Mouse (Mus musculus) CD4-positive, CD25-positive, alpha-beta regulatory T cell, adult 4 months (primary cell): ENCODE data around the gene Zbtb7a. TPM values are rescaled to one million over a fixed set of nuclear protein-coding genes. Genes with fewer than 3 reads are reported as not detected.

Source experiments
- ATAC-seq: one replicate; pipeline ENCODE4 v1.8.0; 2017
- polyA plus RNA-seq, 2 experiments: library from polyadenylated mRNA; unstranded; fragments of 100-300 nt; shearing (Covaris generic); gene quantifications; one replicate each; pipeline ENCODE4 v1.2.1; 2017

The Zbtb7a gene
- polyA plus RNA-seq = 10 to 100 TPM in 1 of 2 experiments, 1 to 10 TPM in 1; 6.5 to 11.3 TPM

DNA sequence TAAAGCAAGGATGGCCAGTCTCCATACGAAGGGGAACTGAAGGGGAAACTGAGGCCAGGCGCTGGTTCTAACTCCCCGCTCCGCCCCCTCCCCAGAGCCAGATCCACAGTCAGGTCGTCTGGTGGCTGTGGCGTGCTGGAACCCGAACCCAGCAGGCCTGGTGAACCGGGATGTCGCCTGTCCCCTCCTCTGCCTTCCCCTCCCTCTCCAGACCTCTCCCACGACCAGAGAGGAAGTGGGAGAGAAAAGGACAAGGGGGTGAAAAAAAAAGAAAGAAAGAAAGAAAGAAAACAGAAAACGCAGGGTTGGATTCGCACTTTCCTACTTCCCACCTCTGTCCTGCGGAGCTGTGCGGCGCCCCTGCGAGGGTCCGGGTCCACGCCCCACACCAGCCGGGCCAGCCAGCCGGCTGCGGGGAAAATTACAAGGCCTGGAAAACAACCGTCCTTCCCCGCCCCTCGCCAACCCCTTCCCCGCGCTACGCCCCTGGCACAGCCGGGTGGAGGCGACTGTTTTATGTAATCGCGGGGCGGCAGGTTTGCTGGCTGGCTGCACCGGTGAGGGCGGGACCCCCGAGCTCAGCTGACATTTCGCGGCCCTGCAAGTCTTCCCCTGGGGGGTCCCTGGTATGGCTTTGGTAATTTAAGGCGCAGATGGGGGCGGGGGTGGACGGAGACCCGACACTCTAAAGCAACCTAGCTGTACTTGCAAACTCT, at the start of gene Zbtb7a:
TSS of gene Zbtb7a (plus strand) at position 255 of the 716 bp plus-strand sequence.
- ATAC-seq = no peak

DNA sequence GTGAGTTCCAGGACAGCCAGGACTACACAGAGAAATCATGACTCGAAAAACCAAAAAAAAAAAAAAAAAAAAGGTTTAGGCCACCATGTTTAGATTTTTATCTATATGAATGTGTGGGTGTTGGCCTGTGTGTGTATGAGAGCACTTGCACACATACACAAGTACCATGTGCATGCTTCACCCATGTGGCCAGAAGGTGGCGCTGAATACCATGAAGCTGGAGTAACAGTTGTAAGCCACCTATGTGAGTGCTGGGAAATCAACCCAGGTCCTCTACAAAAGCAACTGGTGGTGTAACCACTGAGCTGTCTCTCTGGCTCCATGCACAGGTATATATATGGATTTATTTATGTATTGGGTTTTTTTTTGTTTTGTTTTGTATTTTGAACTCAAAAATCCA, 48.0 kb upstream of the Zbtb7a start:
- ATAC-seq = no peak

DNA sequence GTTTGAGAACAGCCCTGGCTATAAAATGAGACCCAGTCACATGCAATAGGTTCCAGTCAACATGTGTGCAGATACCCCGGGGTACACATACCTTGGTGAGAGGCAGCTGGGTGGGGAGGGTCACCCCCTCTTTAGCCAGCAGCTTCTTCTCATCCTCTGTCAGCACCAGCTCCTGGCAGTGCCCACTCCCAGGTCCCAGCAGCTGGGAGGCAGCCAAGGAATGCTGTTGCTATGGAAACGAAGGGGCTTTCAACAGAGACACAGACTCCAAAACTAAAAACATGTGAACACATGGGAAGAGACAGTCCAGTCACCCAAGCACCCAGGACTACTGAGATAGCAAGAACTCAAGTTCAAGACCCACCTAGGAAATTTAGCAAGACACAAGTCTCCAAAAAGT, 45.8 kb upstream of the Zbtb7a start:
- no peak for ATAC-seq

DNA sequence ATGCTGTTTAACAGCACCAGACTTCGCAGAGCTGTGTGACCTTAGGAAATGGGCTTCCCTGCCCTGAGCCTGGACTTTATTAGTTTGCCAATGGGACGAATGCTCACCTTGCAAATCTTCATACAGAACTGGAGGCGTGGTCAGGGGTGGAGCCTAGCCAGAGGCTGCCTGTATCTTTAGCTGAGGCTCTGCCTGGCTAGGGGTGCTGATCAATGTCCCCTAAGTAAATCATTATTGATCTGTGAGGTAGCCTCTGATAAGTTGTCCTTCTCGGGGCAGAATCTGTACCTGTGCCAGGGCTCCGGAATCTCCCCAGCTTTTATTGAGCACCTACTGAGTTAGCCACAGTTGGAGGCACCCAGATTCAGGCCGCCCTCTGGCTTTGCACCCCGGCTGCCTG, 44.4 kb upstream of the Zbtb7a start:
- ATAC-seq = no peak

DNA sequence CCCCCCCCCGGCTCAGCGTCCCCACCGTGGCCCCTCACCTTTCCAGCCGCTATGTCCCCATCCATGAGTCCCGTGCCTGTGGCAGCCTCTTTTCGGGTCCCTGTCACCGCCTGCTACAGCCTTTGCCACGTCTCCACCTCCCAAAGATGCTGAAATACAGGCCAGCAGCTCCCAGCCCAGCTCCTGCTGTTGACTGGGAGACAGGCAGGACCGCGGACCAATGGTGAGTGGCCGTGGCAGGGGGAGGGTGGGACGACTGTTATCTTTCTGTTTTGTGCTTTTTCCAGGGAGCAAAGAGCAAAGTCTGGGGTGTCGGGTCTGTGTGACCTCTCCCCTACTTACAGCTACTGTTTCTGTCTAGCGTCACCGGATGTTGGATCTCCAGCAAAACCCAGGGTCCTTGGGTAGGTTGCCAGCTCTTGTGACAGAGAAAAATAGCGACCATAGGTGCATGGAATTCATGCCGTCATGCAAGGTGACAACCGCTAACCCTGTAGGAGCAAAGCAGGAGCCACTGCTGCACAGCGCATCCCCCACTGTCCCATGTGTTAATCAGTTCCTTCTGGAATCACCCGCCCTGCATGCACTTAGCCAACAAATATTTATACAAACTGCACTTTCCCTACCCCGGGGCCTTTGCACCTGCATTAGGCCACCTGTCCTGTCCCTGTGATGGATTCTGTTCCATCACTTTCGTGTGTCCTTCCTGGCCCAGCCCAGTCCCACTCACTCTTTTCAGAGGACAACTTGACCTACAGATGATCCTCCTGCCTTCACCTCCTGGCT, 42.4 kb upstream of the Zbtb7a start:
- no peak for ATAC-seq

DNA sequence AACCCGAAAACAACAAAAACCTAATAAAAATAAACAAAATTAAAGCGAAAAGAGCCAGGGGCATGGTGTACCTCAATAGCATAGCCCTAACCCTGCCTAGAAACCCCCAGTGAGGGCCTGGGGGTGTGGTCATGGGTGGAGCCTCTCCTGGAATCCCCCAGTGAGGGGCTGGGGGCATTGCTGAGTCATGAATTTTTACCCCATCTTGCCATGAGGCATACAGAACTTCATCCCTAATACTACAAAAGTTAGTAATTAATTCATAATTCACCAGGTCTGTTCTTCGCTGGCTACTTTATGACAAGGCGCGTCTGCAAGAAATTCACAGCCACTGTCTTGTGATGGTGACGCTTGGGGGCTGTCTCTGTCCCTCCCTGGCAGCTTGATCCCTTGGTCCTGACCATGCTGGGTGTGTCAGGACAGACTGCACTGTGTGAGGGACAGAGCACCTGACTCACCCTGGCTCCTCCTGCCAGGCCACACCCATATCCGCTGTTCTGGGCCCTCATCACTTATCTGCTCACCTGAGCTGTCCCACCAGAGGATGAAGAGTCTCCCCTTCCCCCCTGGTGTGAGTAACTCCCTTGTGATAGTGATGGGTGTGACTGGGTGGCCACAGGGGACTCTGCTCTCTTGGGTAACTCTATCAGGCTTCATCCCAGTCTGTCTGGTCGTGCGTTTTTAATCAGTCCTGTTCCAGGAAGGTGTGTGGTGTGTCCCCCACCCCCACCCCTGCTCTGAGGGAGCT, 39.9 kb upstream of the Zbtb7a start:
- no peak for ATAC-seq

DNA sequence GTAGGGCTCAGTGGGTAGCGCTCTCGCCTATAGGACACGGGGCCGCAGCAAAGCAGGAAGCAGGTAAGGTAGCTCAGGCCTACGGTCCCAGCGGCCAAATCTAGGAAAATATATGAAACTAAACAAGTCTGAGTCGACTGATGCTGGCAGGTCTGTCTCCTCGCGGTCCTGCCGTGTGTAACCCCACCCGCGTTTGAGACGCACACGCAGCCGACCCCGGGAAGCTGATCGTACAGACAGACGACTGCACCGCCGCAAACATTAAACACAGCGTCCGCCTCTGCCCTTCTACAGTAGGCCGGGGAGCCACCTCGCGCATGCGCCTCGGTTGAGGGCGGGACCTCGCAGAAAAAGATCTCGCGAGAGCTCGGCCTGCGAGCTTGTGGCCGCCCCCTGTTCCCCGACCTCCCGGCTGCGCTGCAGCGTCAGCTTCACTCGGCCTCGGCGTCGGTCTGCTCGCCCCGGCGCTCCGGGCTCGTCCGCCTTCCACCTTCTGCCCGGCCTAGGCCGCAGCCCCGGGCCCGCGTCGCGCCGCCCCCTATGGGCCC, 29.4 kb upstream of the Zbtb7a start, which contains the start of gene Map2k2:
TSS of gene Map2k2 (plus strand) at position 351 of the 548 bp plus-strand sequence.
- ATAC-seq = peak; percentile 91

DNA sequence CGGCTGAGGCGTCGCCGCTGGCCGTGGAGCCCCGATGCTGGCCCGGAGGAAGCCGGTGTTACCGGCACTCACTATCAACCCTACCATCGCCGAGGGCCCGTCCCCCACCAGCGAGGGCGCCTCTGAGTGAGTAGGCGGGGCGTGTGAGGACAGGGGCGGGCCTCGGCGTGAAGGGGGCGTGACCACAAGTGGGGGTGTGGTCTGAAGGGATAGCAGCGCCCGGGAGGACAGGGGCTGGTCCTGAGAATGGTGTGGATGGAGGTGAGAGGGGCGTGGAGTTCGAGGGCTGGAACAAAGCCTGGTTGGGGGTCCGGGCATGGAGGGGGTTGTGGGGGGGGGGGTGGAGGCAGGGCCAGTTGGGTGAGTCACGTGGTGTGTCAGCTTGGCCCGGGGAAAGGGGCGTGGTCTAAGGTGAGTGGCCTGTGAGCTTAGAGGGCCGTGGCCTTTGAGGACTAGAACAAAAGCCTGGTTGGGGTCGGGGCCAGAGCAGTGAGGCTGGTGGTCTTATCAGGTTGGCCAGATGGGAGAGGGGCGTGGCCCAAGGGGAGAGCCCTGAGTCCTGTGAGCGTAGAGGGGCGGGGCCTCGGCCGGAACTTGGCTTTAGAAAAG, 28.8 kb upstream of the Zbtb7a start:
- ATAC-seq = peak; percentile 78

DNA sequence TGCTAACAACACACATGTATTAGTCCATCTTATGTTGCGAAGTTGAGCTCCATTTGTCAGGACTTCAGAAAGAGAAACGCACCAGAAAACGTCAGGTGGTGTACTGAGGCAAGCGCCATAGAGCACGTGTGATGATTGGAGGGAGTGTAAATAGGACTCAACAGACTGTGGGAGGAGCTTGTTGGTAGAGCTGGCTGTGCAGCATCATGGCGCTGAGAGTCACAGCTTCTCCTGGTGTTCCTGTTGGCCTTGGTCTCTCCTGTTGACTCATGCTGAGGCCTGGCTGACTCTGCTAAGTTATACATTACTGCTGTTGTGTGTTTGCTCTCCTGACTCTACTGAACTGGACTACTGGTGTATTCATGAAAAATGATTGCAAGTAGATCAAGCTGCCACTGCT, 22.1 kb upstream of the Zbtb7a start:
- no peak for ATAC-seq

DNA sequence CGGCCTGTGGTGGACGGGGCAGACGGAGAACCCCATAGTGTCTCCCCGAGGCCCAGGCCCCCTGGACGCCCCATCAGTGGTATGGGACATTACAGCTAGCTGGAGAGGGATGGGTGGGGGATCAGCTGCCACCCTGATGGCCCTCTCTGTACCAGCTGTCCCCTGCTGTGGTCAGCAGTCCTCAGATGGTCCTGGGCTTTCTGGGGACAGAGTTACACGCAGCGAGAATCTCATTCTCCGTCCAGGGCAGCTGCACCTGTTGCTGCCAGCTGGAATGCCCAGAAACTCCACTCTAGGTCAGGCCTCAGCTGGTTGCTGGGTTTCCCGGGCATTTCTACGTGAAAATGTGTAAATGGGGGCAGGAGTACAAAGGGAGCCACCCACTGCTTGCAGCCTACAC, 15.4 kb upstream of the Zbtb7a start:
- ATAC-seq = no peak

DNA sequence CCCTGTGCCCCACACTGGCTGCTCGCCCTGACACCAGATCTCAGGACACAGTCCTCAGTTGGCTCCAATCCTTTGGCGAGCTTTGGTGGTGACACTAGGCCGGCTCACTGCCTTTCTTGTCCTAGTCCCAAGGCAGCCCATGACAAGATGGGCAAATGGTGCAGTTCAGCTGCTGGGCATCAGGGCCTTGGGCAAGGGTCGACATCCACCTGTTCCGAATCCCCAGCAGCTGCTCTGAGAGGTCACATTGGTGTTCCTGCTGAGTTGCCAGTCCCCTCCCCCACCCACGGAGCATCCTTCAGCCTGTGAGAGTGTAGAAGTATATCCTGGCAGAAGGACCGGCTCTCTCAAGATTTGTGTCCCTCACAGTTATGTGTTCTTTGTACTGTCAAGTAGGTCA, 14.4 kb upstream of the Zbtb7a start:
- no peak for ATAC-seq

DNA sequence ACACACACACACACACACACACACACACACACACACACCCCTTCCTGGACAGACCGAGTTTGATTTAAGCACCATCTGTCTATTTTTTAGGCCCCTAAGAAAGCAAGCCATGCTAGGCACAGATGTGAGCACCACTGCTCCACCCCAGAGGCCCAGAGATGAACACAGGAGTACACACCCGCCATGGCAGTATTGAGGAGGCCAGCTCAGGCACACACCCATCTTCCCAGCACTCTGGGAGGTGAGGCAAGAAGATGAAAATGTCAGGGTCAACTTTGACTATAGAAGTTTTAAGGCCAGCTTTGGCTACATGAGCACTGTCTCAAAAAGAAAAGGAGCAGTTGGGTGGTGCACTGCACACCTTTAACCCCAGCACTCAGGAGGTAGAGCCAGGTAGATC, 12.1 kb upstream of the Zbtb7a start:
- ATAC-seq = no peak

DNA sequence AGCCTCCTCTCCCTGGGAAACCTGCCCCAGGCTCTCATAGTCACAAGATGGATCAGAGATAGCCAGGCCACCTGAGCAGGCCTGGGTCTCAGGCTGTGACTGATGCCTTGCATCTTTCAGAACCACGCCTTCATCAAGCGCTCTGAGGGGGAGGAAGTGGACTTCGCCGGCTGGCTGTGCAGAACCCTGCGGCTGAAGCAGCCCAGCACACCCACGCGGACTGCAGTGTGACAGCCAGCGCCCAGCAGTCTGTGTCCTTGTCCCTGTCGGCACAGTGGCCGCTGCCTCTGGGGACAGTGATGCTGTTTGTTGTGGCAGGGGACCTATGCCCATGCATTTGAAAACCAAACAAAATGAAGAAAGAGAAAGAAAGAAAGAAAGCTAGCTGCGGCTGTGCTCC, 11.5 kb upstream of the Zbtb7a start:
- no peak for ATAC-seq

DNA sequence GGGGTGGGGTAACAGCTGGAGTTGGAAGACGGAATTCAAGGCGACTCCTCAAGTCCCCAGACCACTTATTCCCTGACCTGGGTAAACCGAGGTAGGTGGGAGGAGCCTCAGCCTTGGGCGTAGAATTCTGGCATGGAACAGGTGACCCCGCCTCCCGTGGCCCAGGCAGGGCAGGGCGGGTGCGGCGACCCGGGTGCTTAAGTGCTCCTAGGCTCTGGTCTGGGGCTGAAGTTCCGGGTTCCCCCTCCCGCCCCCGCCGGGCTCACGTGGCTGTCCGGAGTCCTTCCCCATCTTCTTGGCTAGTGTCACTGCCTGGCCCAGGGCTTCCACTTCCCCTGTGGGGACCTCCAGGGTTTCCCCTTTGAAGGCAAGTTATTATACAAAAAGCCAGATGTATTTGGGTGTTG, 836 bp upstream of the Zbtb7a start:
- ATAC-seq = no peak

DNA sequence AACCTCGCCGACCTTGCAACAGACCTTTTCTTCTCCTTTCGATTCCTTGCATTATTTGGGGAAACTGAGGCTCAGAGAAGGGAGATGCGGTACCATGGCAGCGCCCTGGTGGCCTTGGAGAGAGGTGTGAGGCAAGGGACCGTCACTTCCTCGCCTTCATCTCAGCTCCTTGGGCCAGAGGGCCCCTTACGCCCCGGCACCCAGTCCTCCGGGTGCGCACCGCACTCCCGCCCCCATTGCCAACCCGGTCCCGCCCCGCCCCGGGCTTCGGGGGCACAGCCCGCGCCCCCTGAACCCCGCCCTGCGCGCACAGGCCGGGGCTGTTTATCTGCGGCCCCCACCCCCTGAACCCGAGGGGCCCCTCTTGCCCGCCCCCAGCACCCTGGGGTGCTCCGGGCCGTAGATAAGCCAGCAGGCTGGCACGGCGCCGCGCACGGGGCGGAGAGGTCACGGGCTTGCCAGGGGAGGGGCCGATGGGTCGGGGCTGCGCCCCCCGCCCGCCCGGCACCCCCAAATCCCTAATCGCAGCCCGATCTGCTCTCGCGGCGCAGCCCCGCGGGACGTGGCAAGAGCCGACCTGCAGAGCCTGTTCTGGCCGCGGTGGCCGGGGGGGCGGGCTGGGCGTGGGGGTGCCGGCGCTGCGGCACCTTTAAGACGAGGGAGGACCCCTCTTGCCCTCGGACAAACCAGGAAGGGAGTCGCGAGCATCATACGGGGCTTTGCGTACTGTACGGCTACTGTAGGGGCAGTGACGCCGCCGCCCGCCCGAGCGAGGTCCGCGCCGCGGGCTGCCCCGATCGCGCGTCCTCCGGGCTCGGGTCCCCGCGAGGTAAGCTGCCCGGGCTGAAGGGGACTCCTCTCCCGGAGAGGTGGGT, 1.0 kb downstream of the Zbtb7a start:
- no peak for ATAC-seq

DNA sequence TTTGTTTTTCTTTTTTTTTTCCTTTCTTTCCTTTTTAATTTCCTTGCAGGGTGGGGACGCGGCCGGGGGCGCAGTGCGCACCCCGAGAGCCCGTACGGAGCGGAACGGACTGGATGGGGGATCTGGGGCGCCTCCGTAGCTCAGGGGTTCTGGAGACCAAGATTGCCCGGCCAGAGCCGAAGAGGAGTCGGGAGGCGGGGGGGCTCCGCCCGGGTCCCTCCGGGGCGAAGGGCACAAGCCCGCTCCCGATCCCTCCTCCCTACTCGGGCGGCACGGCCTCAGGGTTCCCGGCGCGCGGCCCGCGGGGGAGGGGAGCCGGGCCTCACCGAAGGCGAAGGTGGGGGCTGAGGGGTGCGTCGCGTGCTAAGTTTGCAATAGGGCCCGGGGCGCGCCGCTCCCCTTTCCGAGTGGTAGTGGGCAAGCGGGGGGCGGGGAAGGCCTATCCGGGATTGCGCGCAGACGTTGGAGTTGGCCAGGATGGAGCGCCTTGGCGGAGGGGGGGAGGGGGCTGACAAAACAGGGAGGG, 1.7 kb downstream of the Zbtb7a start:
- ATAC-seq = peak; percentile 17

DNA sequence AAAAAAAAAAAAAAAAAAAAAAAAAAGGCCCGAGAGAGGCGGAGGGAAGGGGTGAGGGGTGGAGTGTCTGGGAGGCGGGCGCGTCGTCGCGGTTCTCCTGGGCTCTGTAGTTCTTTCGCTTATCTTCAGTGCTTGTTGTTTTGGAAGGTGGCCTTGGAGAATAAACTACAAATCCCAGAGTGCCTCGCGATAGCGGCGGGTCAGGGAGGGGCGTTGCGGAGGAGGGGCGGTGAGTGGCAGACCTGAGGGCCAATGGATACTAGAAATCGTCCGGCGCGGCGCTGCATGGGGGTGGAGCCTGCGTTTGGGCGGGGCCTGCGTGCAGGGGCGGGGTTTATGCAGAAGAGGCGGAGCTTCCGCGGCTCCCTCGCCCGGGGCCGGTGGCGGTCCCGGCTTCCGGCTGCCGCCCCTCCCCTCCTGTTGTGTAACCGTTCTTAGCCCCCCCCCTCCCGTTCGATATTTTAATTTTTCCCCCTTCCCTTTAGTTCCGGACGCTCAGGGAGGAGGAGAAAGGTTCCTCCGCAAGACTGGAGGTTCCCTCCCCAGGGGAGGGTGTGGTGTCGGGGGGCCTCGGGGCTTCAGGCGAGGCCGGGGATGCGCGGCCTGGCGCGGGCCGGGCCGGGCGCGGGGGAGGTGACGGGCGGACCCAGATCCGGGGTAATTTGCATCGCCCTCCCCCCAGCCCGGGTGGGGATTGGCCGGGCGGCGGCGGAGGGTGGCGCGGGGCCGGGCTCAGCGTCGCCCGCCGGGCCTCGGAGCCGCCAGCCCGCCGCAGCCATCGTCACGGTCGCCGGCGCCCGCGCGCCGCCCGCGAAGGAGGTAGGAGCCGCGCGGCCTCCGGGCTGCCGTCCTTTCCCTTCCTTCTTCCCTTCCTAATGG, 2.5 kb downstream of the Zbtb7a start:
- ATAC-seq = peak; percentile 83

DNA sequence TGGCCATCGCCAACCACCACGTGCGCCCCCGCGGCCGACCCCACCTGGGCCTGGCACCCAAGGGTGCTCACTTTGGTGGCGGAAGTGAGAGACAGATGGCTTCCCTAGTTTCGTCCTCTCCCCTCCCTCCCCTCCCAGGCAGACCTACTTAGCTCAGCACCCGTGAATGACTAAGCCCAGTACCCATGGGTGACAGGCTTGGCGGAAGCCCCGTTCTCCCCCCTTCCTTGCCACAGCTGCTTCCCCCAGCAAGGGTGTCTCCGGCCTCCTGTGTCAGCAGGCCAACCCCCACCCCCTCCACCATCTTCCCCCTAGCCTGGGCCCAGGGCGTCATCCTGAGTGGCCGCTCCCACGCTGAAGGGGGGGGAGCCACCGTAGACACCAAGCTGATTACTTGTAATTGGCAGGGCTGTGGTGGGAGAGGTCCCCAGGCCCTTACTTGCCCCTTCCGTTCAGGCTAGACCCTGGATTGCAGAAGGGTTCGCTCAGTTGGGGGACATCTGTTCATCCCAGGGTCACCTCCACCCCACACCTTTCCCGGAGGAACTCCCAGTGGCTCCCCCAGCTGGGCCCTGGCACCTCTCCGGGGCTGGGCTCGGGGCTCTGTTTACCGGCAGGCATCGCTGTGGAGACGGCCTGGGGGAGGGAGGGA, 3.2 kb downstream of the Zbtb7a start:
- peak; percentile 30 for ATAC-seq

DNA sequence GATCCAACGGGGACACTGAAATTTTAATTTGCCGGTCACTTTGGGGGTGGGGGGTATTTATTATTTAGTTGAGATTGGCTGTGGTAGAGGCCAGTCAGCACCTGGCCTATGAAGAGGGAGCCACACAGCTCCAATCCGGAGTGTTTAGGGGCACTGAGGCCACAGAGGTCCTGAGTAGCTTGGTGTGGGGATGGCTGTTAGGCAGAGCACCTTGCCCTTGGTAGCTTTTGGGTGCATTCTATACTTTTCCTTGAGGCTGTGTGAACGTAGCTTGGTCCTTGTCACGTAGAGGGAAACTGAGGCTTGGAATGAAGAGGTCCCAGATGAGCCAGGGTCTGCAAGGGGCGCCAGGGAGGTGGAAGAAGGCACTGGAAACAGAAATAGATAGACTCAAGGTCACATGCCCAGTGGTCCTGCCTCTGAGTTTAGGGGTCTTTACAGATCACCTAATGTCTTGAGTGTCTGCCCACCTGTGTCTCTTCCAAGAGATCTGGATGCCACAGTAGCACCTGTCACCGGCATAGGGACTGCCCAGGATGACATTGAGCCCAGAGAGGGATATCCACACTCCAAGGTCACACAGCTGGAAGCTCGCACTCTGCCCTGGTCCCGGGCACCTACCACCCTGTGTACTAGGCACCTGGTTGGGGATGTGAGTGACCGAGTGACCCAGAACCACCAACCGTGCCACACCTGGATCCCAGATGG, 4.0 kb downstream of the Zbtb7a start:
- no peak for ATAC-seq
